Mouse (Mus musculus) E14TG2a.4 (cell line): ENCODE measurements around the gene Agxt.

Experiments
- H3K27me3 ChIP-seq: 2 replicates; pipeline ENCODE4 v1.6.1; 2014; ENCODE audit warnings: low read length, control low read depth; ENCODE audit not compliant: insufficient read depth
- H3K36me3 ChIP-seq: 2 replicates; pipeline ENCODE4 v1.6.1; 2014; ENCODE audit warnings: low read length, control low read depth; ENCODE audit not compliant: insufficient read depth
- H3K4me1 ChIP-seq: replicated peaks from 2 replicates; pipeline ENCODE4 v1.6.1; 2014; ENCODE audit warnings: low read depth, low read length, control low read depth
- H3K4me3 ChIP-seq: replicated peaks from 2 replicates; pipeline ENCODE4 v1.5.1; 2014; ENCODE audit warnings: mild to moderate bottlenecking, low read length
- H3K9me3 ChIP-seq: 2 replicates; pipeline ENCODE4 v1.6.1; 2014; ENCODE audit warnings: low read length, control low read depth
- CTCF ChIP-seq: conservative IDR thresholded peaks from 2 replicates; pipeline ENCODE4 v1.5.1; 2014; ENCODE audit warnings: low read length
- NANOG ChIP-seq: IDR thresholded peaks from 2 replicates; pipeline ENCODE4 v1.6.1; 2014; ENCODE audit warnings: borderline replicate concordance, low read length, mixed read lengths
- POU5F1 ChIP-seq: IDR thresholded peaks from 2 replicates; pipeline ENCODE4 v1.6.1; 2014; ENCODE audit warnings: low read length, borderline replicate concordance

Gene Agxt

GRCm38 (mm10) chr1:93174399-93174798 lies 39.4 kb downstream of the Agxt start:
- no peaks in the 10 kb centered on the region for H3K36me3 ChIP-seq
- peaks cover 40% of the 10 kb centered on the region for H3K4me1 ChIP-seq
- TF ChIP-seq CTCF (peak; percentile 95), NANOG (no peak)
- no peaks in the 10 kb centered on the region for H3K9me3 ChIP-seq
- H3K27me3 ChIP-seq: peaks cover 55% of the 10 kb centered on the region
- no peak overlapping the region for H3K4me3 ChIP-seq

- Histone ChIP-seq H3K4me3 (peak overlapping the region; percentile 8), H3K36me3 (no peaks in the 10 kb centered on the region), H3K4me1 (peaks cover 40% of the 10 kb centered on the region)
Observed at GRCm38 (mm10) chr1:93175849-93176248, 40.8 kb downstream of the Agxt start.

GRCm38 (mm10) chr1:93176525-93177332 lies 41.7 kb downstream of the Agxt start:
- no peak for TF ChIP-seq POU5F1
- no peak for TF ChIP-seq CTCF
- no peak for TF ChIP-seq NANOG
- peak overlapping the region; percentile 74 for H3K4me3 ChIP-seq
- no peaks in the 10 kb centered on the region for H3K36me3 ChIP-seq
- no peaks in the 10 kb centered on the region for H3K9me3 ChIP-seq
- peaks cover 40% of the 10 kb centered on the region for H3K4me1 ChIP-seq
- H3K27me3 ChIP-seq: peaks cover 72% of the 10 kb centered on the region

More at GRCm38 (mm10) chr1:93175849-93176248, 40.8 kb downstream of the Agxt start:
- Histone ChIP-seq H3K27me3 (peaks cover 63% of the 10 kb centered on the region), H3K9me3 (no peaks in the 10 kb centered on the region)
- no peak for TF ChIP-seq POU5F1
- no peak for TF ChIP-seq NANOG
- no peak for TF ChIP-seq CTCF

DNA sequence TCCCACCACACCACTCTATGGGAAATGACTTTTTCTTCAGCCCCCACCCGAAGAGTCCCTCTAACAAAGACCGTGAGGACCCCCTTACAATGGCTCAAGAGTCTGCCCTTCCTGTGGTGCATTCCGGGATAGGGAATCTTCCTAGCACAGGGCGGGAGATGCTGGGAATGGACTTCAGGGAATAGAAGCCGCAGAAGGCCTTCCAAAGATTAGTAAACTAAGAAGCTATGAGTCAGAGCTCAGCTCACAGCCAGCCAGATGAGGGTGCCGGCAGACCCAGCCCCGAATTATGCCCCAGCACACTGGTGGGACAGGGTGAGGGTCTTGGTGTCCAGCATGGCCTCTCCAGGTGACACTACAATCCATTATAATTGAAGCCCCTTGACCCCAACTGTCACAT lies 47.2 kb downstream of the Agxt start:
- H3K27me3 ChIP-seq: peaks cover 81% of the 10 kb centered on the region
- no peaks in the 10 kb centered on the region for H3K36me3 ChIP-seq
- H3K4me1 ChIP-seq: peaks cover 20% of the 10 kb centered on the region
- no peak overlapping the region for H3K4me3 ChIP-seq
- TF ChIP-seq POU5F1 (no peak), CTCF (no peak), NANOG (no peak)
- no peaks in the 10 kb centered on the region for H3K9me3 ChIP-seq

DNA sequence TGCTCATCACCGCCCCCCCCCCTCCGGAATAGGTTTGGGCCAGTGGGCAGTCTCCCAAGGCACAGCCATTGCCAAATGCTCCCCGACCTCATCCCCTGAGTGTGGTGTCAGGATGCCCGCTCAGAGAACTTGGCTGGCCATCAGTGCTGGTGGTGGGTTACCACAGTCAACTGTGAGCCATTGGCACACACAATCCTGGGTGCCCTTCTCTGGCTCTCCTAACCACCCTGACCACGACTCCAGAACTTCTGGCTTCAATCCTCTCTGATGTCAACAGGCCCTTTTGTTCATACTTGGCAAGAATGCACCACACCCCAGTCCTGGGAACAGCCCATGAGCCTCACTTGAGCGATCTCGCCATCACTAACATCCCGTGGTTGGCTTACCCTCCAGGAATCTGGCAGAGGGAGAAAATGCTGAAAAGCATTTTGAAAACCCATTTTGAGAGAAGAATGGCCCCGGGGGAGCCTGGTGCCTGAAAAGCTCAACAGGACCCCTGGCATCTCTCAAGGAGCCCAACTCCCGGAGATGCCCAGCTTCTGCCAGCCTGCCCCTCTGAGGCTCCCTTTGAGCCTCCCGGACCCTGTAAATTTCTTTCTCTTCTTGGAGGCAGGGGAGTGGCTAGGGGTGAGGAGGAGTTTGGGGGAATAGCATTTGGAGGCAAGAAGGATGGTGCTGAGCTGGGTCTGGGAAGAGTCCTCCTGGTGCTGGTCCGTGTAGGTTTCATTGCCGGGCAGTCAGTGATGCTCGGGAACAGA lies 49.2 kb downstream of the Agxt start:
- peaks cover 76% of the 10 kb centered on the region for H3K27me3 ChIP-seq
- no peaks in the 10 kb centered on the region for H3K9me3 ChIP-seq
- H3K4me1 ChIP-seq: peaks cover 21% of the 10 kb centered on the region
- TF ChIP-seq CTCF: no peak
- TF ChIP-seq POU5F1: no peak
- no peak for TF ChIP-seq NANOG
- H3K4me3 ChIP-seq: no peak overlapping the region
- H3K36me3 ChIP-seq: no peaks in the 10 kb centered on the region

- H3K27me3 ChIP-seq: peaks cover 57% of the 10 kb centered on the region
- H3K4me3 ChIP-seq: peak overlapping the region; percentile 71
- no peaks in the 10 kb centered on the region for H3K36me3 ChIP-seq
- TF ChIP-seq CTCF (no peak), POU5F1 (no peak), NANOG (no peak)
- H3K9me3 ChIP-seq: peaks cover 3% of the 10 kb centered on the region
- H3K4me1 ChIP-seq: peaks cover 78% of the 10 kb centered on the region
Observed at GRCm38 (mm10) chr1:93190726-93191305, 55.8 kb downstream of the Agxt start.

DNA sequence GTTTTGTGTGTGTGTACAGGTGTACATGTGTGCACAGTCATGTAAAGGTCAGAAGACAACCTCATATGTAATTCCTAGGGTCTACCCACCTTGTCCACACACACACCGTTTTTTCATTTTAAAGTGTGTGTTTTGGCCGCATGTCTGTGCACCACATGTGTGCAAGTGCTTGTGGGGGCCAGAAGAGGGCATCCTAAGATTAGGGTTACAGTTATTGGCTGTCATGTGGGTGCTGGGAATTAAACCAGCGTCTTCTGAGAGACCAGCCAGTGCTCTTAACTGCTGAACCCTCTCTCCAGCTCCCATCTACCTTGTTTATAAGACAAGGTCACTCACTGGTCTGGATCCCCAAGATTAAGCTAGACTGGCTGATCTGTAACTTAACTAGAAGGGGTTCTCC lies 59.9 kb downstream of the Agxt start:
- TF ChIP-seq CTCF (no peak; the same call in 1 of the 2 replicates), POU5F1 (no peak), NANOG (no peak)
- peaks cover 15% of the 10 kb centered on the region for H3K9me3 ChIP-seq
- H3K4me1 ChIP-seq: peaks cover 87% of the 10 kb centered on the region
- peaks cover 27% of the 10 kb centered on the region for H3K27me3 ChIP-seq
- no peak overlapping the region for H3K4me3 ChIP-seq
- H3K36me3 ChIP-seq: no peaks in the 10 kb centered on the region
